Mouse (Mus musculus) neural tube, postnatal 0 days (tissue): ENCODE results near the gene Klk6. TPM values are rescaled to one million over a fixed set of nuclear protein-coding genes. Genes with fewer than 3 reads are reported as not detected.

Experiments used
- polyA plus RNA-seq: library from polyadenylated mRNA; unstranded; fragments of >200 nt; fragmentation: Nextera tagmentation; extraction: Ambion mirVana; gene quantifications from 2 replicates; pipeline ENCODE4 v1.2.1, GENCODE M21; 2015

Klk6 gene
- polyA plus RNA-seq, result not detected in 2 replicates

DNA sequence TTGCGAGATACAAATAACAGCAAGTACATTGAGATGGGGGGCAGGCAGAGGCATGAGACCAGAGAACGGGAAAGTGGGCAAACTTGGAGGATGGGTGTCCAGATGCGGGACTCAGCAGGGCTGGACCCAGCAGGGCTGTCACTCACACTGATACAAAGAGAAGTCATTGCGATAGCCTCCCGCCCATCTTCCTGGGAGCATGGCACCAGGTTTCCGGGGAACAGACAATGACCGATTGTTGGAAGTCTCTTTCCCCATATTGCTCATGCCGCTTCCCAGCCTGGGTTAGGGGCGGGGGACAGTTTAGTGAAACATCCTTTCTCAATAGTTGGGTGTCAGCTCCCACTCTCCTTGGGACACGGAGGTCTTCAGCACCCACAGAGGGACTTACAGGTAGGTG lies at the start of gene Klk6:
Gene Klk6, plus strand, starts transcription at position 301 of the 400 bp plus-strand sequence.

GRCm38 (mm10) chr7:43780746-43781145 lies 43.6 kb upstream of the Klk6 start, which contains the start of gene Klk10:
Klk10 (plus strand) TSS chr7:43781035.

GRCm38 (mm10) chr7:43791591-43791990 lies 32.7 kb upstream of the Klk6 start, which contains the start of gene Klk9:
Klk9 (plus strand) TSS chr7:43791891.

GRCm38 (mm10) chr7:43797333-43797769 lies 26.9 kb upstream of the Klk6 start, which contains the start of gene Klk8:
Klk8 (plus strand) TSS chr7:43797577.

DNA sequence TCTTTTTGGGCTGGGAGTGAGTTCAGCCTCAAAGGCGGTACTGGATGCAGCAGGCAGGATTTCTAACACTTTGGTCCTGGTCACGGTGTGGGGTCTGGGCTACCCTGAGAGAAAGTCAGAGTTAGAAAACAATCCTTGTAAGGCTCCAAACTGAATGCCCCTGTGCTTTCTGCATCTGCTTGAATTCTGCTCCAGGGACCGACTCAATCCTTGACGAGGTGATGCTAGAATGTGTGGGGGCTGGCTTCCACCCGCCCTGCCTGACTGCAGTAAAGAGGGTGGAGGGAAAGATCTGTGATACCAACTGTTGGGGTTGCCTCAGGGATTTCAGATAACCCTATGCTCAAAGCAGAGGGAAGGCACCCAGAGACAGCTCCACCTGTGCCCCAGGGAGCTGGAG lies 13.3 kb upstream of the Klk6 start, which contains the start of gene Klk7:
Gene Klk7, plus strand, starts transcription at position 301 of the 400 bp plus-strand sequence.

GRCm38 (mm10) chr7:43841701-43842100 lies 17.4 kb downstream of the Klk6 start, which contains the start of gene Klk5:
Klk5 (plus strand) TSS chr7:43841971.

DNA sequence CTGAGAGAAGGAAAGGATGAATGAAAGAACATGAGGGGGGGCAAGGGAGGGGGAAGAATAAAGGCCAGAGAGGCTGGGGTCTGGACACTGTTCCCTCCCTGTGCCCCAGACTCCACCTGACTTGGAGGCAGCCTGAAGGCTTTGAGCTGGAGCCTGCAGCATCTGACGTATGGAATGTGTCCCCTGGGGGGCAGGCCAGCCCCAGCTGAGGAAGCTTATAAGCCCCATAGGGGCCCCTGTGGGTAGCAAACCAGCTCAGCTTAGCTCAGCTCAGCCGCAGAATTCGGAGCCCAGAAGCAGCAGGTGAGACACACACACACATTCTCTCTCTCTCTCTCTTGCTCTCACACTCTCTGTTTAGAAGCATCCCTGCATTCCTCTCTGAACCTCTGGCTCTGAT lies 56.6 kb downstream of the Klk6 start, which contains the start of gene Klk4:
Gene Klk4, plus strand, starts transcription at position 249 of the 400 bp plus-strand sequence.

Other genes starting within 250 kb of the Klk6 start
- gene Zfp719, start 244.9 kb upstream of the Klk6 start, polyA plus RNA-seq, result 8.9 and 9.6 TPM in 2 replicates
- gene Zfp819, start 217.3 kb upstream of the Klk6 start, polyA plus RNA-seq, result 0.34 and 0.43 TPM in 2 replicates
- not detected in 2 replicates for gene Ceacam18, start 189.8 kb upstream of the Klk6 start, polyA plus RNA-seq
- 0.31 and 0.66 TPM in 2 replicates for gene Siglece, start 164.3 kb upstream of the Klk6 start, polyA plus RNA-seq
- gene Ctu1, start 152.5 kb upstream of the Klk6 start, polyA plus RNA-seq, result 13.4 and 16.4 TPM in 2 replicates
- not detected in 2 replicates for gene Klk14, start 134.1 kb upstream of the Klk6 start, polyA plus RNA-seq
- 0.24 and 0.25 TPM in 2 replicates for gene Klk13, start 111.9 kb upstream of the Klk6 start, polyA plus RNA-seq
- not detected in 2 replicates for gene Klk12, start 55.6 kb upstream of the Klk6 start, polyA plus RNA-seq
- not detected in 2 replicates for gene Klk11, start 49.9 kb upstream of the Klk6 start, polyA plus RNA-seq
- gene Klk10, start 43.5 kb upstream of the Klk6 start, polyA plus RNA-seq, result 0.28 and 0.54 TPM in 2 replicates
- 0.23 TPM in 1 of 2 replicates, not detected in the other for gene Klk9, start 32.6 kb upstream of the Klk6 start, polyA plus RNA-seq
- 11.5 and 15.1 TPM in 2 replicates for gene Klk8, start 26.9 kb upstream of the Klk6 start, polyA plus RNA-seq
- 0.11 and 0.15 TPM in 2 replicates for gene Klk7, start 13.2 kb upstream of the Klk6 start, polyA plus RNA-seq
- not detected in 2 replicates for gene Klk5, start 17.5 kb downstream of the Klk6 start, polyA plus RNA-seq
- gene Klk4, start 56.7 kb downstream of the Klk6 start, polyA plus RNA-seq, result 0.15 TPM in 1 of 2 replicates, not detected in the other
- gene Klk15, start 109.2 kb downstream of the Klk6 start, polyA plus RNA-seq, result not detected in 2 replicates
- gene Klk1b8, start 126.2 kb downstream of the Klk6 start, polyA plus RNA-seq, result not detected in 2 replicates
- not detected in 2 replicates for gene Klk1b1, start 142.3 kb downstream of the Klk6 start, polyA plus RNA-seq
- gene Klk1b9, start 151.6 kb downstream of the Klk6 start, polyA plus RNA-seq, result not detected in 2 replicates
- gene Klk1b11, start 171.4 kb downstream of the Klk6 start, polyA plus RNA-seq, result not detected in 2 replicates
- not detected in 2 replicates for gene Klk1b26, start 187.7 kb downstream of the Klk6 start, polyA plus RNA-seq
- gene Klk1b27, start 227.8 kb downstream of the Klk6 start, polyA plus RNA-seq, result not detected in 2 replicates